Mouse (Mus musculus): ENCODE results near the gene Gstp3. TPM values are rescaled to one million over a fixed set of nuclear protein-coding genes. Genes with fewer than 3 reads are reported as not detected.
"Not testable (repeated sequence)": the region's sequence is repeated elsewhere in the genome, so short reads cannot be mapped to it uniquely, and the experiment has no call there.

The Gstp3 gene
- polyA plus RNA-seq, 1 experiment = not detected

DNA sequence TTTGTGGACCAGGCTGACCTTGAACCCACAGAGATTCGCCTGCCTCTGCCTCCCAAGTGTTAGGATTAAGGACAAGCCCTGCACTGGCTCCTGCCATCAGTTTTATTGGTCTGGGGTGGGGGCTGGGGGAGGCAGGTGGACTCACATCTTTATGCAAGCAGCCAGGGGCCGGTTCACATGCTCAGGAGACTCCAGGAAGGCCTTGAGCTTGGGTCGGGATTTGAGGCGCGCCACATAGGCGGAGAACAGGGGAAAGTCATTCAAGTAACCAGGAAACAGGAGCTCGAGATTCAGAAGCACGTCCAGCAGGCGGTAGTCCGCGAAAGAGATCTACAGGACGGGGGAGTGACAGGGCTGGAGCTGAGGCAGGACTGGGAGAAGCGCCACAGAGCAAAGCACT, 2.0 kb downstream of the Gstp3 start:
- Histone ChIP-seq H3K27ac (ENCODE audit: insufficient read depth, low read length) (no peak overlapping the region), H3K4me3 (ENCODE audit: insufficient read depth, low read length) (no peak overlapping the region), H3K4me1 (ENCODE audit: control insufficient read depth, insufficient read depth, low read length) (no peaks in the 10 kb centered on the region)
- TF ChIP-seq POLR2A (IDR thresholded peaks at IDR 0.05; ENCODE audit: extremely low read depth, insufficient read depth, low read length) (no peak), CTCF (IDR thresholded peaks at IDR 0.05; ENCODE audit: extremely low read depth, insufficient read depth, low read length) (no peak)

DNA sequence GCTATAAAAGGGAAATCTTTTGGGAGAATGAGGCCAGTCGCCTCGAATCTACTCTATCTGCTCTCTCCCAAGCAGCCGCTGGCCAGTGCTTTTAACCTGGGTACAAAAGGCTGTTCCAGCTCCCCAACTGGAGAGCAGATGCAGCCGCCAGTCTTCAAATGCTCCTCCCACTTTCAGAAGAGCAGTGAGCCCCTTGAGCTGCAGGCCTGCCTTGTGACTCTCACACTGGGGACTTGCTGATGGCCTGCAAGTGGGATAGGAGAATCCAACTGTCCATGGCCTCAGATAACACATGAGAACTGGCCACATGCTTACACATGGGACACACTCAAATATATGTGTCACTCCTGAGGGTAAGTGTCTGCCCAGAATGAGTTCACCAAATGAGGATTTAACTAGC, 2.6 kb downstream of the Gstp3 start:
- Histone ChIP-seq H3K27ac (ENCODE audit: insufficient read depth, low read length) (no peak overlapping the region), H3K4me3 (ENCODE audit: insufficient read depth, low read length) (no peak overlapping the region), H3K4me1 (ENCODE audit: control insufficient read depth, insufficient read depth, low read length) (no peaks in the 10 kb centered on the region)
- TF ChIP-seq POLR2A (IDR thresholded peaks at IDR 0.05; ENCODE audit: extremely low read depth, insufficient read depth, low read length) = no peak
- TF ChIP-seq CTCF (IDR thresholded peaks at IDR 0.05; ENCODE audit: extremely low read depth, insufficient read depth, low read length) = no peak

DNA sequence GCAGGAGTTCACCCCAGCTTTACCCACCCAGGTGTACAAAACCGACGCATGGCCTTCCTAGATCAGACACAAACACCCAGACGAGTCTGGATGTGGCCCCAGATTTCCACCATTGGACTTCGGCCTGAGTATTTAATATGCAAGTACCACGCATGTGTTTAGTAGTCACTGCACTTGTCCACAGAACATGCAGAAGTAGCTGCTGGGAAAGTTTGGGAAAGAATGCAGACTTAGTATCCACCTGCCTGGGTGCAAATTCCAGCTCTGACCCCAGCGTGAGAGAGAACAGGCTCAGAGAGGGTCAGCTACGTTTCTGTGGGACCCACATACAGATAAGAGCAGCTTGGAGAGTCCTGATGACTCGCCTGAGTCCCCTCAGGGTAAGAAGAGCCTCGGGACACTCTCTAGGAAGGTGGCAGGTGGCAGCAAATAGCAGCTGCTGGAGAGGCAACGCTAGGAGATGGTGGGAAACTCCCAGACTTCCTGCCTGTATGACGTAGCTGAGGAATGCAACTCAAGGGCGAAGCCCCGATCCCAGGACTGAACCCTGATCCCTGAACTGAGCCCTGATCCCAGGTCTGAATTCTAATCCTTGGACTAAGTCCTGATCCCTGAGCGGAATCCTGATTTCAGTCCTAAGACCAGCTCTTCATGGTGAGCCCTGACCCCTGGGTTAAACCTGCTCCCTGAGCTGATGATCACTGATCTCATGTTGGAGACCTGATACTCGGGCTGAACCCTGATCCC, 3.2 kb downstream of the Gstp3 start:
- Histone ChIP-seq H3K4me3 (ENCODE audit: insufficient read depth, low read length) (no peak overlapping the region), H3K27ac (ENCODE audit: insufficient read depth, low read length) (no peak overlapping the region), H3K4me1 (ENCODE audit: control insufficient read depth, insufficient read depth, low read length) (no peaks in the 10 kb centered on the region)
- TF ChIP-seq POLR2A (IDR thresholded peaks at IDR 0.05; ENCODE audit: extremely low read depth, insufficient read depth, low read length) (no peak), CTCF (IDR thresholded peaks at IDR 0.05; ENCODE audit: extremely low read depth, insufficient read depth, low read length) (no peak)

DNA sequence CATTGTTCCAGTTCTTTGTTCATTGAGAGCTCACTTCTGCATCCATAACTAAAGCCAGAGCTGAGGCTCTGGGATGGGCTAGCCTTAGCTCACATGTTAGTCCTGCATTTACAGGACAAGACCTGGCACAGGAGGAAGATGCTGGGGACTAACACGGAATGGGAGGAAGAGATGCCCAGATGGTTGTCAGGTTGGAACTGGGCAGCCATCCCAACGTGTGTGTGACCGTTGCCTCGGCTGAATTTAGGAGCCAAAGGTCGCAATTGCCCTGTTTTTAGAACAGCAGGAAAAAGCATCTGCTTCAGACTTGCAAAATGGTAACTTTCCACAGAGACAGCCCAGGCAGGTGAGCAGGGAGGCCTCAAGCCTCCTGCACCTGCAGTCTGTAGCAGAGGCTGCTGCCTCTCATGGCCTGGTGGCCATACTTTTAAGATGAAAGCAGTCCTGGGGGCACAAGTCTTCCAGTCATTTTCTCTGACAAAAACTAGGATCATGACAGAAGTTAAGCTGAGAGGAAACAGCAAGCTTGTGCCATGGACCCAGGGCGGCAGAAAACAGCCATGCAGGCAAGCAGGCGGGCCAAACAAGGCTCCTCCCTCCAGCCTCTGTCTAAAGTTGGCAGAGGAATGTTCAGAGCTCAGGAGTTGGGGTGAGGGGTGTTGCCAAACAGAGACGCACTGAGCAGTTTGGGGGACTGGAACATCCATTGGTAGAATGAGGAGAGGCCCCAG, 4.0 kb downstream of the Gstp3 start:
- H3K4me1 ChIP-seq (ENCODE audit: control insufficient read depth, insufficient read depth, low read length) = no peaks in the 10 kb centered on the region
- TF ChIP-seq POLR2A (IDR thresholded peaks at IDR 0.05; ENCODE audit: extremely low read depth, insufficient read depth, low read length) = no peak
- TF ChIP-seq CTCF (IDR thresholded peaks at IDR 0.05; ENCODE audit: extremely low read depth, insufficient read depth, low read length) = no peak
- no peak overlapping the region for H3K4me3 ChIP-seq (ENCODE audit: insufficient read depth, low read length)
- no peak overlapping the region for H3K27ac ChIP-seq (ENCODE audit: insufficient read depth, low read length)

DNA sequence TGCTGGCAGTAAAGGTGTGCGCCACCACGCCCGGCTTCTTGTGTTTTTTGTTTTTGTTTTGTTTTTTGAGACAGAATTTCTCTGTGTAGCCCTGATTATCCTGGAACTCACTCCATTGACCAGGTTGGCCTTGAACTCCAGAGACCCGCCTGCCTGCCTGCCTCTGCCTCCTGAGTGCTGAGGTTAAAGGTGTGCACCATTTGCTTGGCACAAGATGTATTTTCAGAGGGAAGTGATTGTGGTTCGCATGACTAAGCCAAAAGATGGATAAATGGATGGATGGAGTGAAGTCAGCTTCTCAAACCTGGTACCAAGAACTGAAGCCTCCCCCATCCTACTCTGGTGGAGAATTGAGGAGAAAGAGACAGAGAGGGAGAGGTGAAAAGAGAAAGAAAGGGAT, 4.8 kb downstream of the Gstp3 start:
- no peak for TF ChIP-seq CTCF (IDR thresholded peaks at IDR 0.05; ENCODE audit: extremely low read depth, insufficient read depth, low read length)
- TF ChIP-seq POLR2A (IDR thresholded peaks at IDR 0.05; ENCODE audit: extremely low read depth, insufficient read depth, low read length) = no peak
- no peak overlapping the region for H3K4me3 ChIP-seq (ENCODE audit: insufficient read depth, low read length)
- no peaks in the 10 kb centered on the region for H3K4me1 ChIP-seq (ENCODE audit: control insufficient read depth, insufficient read depth, low read length)
- no peak overlapping the region for H3K27ac ChIP-seq (ENCODE audit: insufficient read depth, low read length)

DNA sequence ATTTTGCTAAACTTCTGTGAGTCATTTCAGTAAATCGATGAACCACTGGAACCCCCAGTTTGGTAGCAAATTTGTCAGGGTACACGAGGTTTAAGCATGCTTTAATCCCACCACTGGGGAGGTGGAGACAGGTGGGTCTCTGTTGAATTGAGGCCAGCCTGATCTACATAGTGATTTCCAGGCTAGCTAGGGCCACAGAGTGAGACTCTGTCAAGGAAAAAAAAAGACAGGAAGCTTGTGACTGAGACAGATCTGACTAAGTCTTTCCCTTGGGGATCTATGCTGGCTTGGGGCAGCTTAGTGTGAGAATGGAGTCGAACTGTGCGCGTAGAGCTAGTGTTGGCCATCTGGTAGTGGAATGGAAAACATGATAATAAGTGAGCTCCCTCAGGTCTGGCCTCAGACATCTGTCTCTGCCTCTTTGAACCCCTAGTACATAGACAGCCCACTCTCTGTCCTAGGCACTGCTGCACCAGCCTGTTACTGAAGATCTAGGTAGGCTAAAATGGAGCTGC, 6.8 kb downstream of the Gstp3 start:
- TF ChIP-seq POLR2A (IDR thresholded peaks at IDR 0.05; ENCODE audit: extremely low read depth, insufficient read depth, low read length) = no peak
- no peak for TF ChIP-seq CTCF (IDR thresholded peaks at IDR 0.05; ENCODE audit: extremely low read depth, insufficient read depth, low read length)
- no peak overlapping the region for H3K27ac ChIP-seq (ENCODE audit: insufficient read depth, low read length)
- no peak overlapping the region for H3K4me3 ChIP-seq (ENCODE audit: insufficient read depth, low read length)
- H3K4me1 ChIP-seq (ENCODE audit: control insufficient read depth, insufficient read depth, low read length) = no peaks in the 10 kb centered on the region

DNA sequence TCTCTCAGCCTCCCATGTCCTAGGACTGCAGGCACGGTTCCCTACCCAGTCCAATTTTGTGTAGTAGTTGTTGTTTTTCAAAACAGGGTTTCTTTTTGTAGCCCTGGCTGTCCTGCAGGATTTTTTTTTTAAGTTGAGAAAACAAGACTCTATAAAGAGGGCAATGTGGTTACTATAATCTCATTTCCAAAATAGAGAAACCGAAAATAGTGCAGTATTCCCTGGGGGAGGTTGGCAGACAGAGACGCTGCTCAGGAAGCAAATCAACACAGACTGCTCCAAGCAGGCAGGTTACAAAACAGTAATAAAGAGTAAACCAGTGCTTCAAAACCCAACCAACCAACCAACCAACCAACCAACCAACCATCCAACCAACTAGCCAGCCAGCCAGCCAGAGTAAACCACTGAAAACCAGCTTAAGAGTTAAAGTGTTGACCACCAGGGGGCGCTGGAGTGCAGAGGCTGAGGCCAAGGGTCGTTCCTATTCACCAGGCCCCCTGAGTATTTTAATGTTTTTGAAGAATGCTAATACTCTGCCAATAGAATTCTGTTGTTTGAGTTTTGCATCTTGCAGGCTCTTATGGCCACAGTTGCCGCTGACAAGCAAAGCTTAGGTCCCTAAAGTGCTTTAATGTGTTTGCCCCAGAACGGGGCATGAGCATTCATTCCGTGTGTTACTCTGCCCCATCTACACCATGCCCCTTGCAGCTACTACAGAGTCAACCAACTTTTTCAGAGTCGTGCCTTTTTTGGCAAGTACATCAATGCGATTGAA, 7.4 kb downstream of the Gstp3 start:
- TF ChIP-seq CTCF (IDR thresholded peaks at IDR 0.05; ENCODE audit: extremely low read depth, insufficient read depth, low read length) (peak; percentile 56; the same call in 1 of the 2 replicates), POLR2A (IDR thresholded peaks at IDR 0.05; ENCODE audit: extremely low read depth, insufficient read depth, low read length) (no peak)
- Histone ChIP-seq H3K27ac (ENCODE audit: insufficient read depth, low read length) (no peak overlapping the region), H3K4me3 (ENCODE audit: insufficient read depth, low read length) (no peak overlapping the region), H3K4me1 (ENCODE audit: control insufficient read depth, insufficient read depth, low read length) (no peaks in the 10 kb centered on the region)

DNA sequence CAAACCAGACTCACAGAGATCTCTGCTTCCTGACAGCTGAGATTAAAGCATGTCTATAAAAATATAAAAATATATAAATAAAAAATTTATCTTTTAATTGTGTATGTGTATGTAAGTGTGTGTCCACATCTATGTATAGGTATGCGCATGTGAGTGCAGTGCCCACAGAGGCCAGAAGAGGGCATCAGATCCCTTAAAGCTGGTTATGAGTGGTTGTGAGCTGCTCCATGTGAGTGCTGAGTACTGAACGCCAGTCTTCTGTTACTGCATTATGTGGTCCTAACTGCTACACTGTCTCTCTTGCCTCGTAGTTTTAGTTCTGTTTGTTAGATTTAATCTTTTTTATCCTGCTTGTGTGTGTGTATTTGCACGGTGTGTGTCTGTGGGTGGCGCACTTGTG, 8.4 kb downstream of the Gstp3 start:
- TF ChIP-seq POLR2A (IDR thresholded peaks at IDR 0.05; ENCODE audit: extremely low read depth, insufficient read depth, low read length) (no peak), CTCF (IDR thresholded peaks at IDR 0.05; ENCODE audit: extremely low read depth, insufficient read depth, low read length) (no peak)
- Histone ChIP-seq H3K4me1 (ENCODE audit: control insufficient read depth, insufficient read depth, low read length) (no peaks in the 10 kb centered on the region), H3K4me3 (ENCODE audit: insufficient read depth, low read length) (no peak overlapping the region), H3K27ac (ENCODE audit: insufficient read depth, low read length) (no peak overlapping the region)

DNA sequence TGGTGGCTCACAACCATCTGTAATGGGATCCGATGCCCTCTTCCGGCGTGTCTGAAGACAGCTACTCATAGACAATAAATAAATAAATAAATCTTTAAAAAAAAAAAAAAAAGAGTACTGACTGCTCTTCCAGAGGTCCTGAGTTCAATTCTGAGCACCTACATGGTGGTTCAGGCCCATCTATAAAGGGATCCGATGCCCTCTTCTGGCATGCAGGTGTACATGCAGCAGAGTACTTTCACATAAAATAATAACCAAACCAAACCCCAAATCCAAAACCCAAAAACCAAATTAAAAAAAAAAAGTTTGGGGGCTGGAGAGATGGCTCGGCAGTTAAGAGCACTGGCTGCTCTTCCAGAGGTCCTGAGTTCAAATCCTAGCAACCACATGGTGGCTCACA, 10.3 kb downstream of the Gstp3 start:
- not testable (repeated sequence) for H3K27ac ChIP-seq (ENCODE audit: insufficient read depth, low read length); H3K4me3 ChIP-seq (ENCODE audit: insufficient read depth, low read length); H3K4me1 ChIP-seq (ENCODE audit: control insufficient read depth, insufficient read depth, low read length)
